8 mouse cellular contexts compared by ENCODE assay signal in the genomic region with DNA sequence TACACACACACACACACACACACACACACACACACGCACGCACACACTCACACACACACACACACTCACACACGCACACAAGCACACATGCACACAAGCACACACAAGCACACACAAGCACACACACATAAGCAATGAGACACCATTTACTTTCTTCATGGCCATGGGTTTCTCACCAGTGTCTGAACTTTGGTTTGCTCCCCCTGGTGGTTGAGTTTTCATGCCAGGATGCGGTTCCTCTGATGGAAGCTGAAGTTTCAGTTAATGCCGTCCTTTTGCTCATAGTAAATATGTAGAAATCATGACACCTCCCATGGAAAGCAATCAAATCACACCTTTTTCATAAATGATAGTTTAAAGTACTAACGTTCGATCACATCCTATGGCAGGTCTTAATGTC. TPM values are rescaled to one million over a fixed set of nuclear protein-coding genes. Genes with fewer than 3 reads are reported as not detected.
DNase-seq lines count a peak whose midpoint lies in the region; ATAC-seq and TF ChIP-seq lines count a peak whose summit lies in the region.

No protein-coding gene starts in this region.

- TF ChIP-seq CTCF in liver, postnatal 0 days (IDR thresholded peaks at IDR 0.05; ENCODE audit: low read depth) = peak; percentile 72

- 77% methylated on average over 7 of the region's 7 CpGs for WGBS in liver, postnatal 0 days (ENCODE audit: insufficient replicate concordance)

- no peak for TF ChIP-seq EP300 in liver, postnatal 0 days (IDR thresholded peaks at IDR 0.05; ENCODE audit: low read depth)

- H3K4me2 ChIP-seq in liver, postnatal 0 days (ENCODE audit: low read depth, low read length) = no peak overlapping the region

- H3K4me1 ChIP-seq in liver, postnatal 0 days (ENCODE audit: insufficient read depth) = no peaks in the 10 kb centered on the region

- no peaks in the 10 kb centered on the region for H3K9me3 ChIP-seq in liver, postnatal 0 days (ENCODE audit: low read length)

- DNase-seq in heart, postnatal 10 days = peak; percentile 14 to 57
- no peak for DNase-seq in heart, postnatal 25 days (ENCODE audit: low spot score)
- DNase-seq in ovary, postnatal 36 days (ENCODE audit: low spot score) = peak; percentile 13
- no peak for DNase-seq in ovary, postnatal 10 days (ENCODE audit: low spot score)
- DNase-seq in embryo, embryonic 10.5 days (ENCODE audit: low spot score) = peak; percentile 69
- DNase-seq in liver, postnatal 0 days = peak; percentile 36
- no peak for DNase-seq in thymus, postnatal 10 days (ENCODE audit: low spot score in 2 of 2)

- H3K9ac ChIP-seq in liver, postnatal 0 days (replicated peaks) = no peak overlapping the region

- H3K36me3 ChIP-seq in liver, postnatal 0 days (replicated peaks; ENCODE audit: insufficient read depth, low read length) = no peaks in the 10 kb centered on the region

- no peaks in the 10 kb centered on the region for H3K27me3 ChIP-seq in liver, postnatal 0 days (ENCODE audit: insufficient read depth, low read length)

- ATAC-seq in liver, postnatal 0 days = no peak
- ATAC-seq in activated CD4-positive, CD25-positive, alpha-beta regulatory T cell, adult 4 months = no peak

- no peak overlapping the region for H3K4me3 ChIP-seq in liver, postnatal 0 days (ENCODE audit: low read depth, low read length)

- intact Hi-C loops in heart, postnatal 10 days (cut with DNase I) = no loop called here
- intact Hi-C loops in heart, postnatal 25 days (cut with DNase I) = no loop called here

- no peak overlapping the region for H3K27ac ChIP-seq in liver, postnatal 0 days (ENCODE audit: low read depth)

RNA-seq across cellular contexts. Expression of gene Mgst1, which starts 23.8 kb away (rescaled TPM):
- total RNA-seq in heart, postnatal 10 days (2021) = 10 to 100 TPM; 24.4 to 45.6 TPM
- 10 to 100 TPM; 52.8 to 70.4 TPM for total RNA-seq in heart, postnatal 25 days (2021)
- polyA plus RNA-seq in liver, postnatal 0 days (2015; fragmentation: Nextera tagmentation; extraction: Ambion mirVana) = 2,719 and 2,927 TPM in 2 replicates
- polyA plus RNA-seq in activated CD4-positive, CD25-positive, alpha-beta regulatory T cell, adult 4 months (2017; shearing (Covaris generic)) = 1 to 10 TPM in 1 of 2 experiments, not detected in 1; 2.2 TPM

Comparison
In these comparisons a context has a peak if more than half of its experiments do, and no peak if none do; other contexts are left out.
1. DNase-seq: peak in heart, postnatal 10 days (2 of 2), ovary, postnatal 36 days (single experiment), embryo, embryonic 10.5 days (single experiment) and liver, postnatal 0 days (single experiment); none in heart, postnatal 25 days (single experiment), ovary, postnatal 10 days (single experiment) and thymus, postnatal 10 days (0 of 2).